Mouse (Mus musculus) heart, postnatal 0 days (tissue): ENCODE data around the gene 4632433K11Rik.

ENCODE experiments used
- CTCF ChIP-seq: IDR thresholded peaks from 2 replicates; pipeline ENCODE4 v1.5.1; 2016; ENCODE audit warnings: antibody characterized with exemption, control low read depth, low read depth
- EP300 ChIP-seq: IDR thresholded peaks from 2 replicates; pipeline ENCODE4 v1.6.1; 2016; ENCODE audit warnings: antibody characterized with exemption, low read depth

DNA sequence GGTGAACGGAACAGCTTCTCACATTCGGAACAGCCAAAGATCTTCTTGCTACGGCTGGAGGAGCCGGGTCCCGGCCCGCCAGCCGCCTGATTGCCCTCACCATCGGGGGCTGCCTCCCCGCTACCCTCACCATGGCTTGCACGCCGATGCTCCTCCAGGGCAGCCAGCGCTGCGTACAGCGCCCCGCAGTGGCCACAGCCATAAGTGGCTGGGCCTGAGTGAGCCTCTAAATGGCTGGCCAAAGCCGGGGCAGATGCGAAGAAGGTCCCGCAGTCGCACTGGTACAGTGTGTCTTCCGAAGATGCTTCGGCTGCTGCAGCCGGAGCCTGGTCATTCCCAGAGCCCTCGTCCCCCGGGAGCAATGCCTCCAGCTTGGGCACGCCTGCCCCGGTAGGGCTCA is 25.7 kb upstream of the 4632433K11Rik start:
- no peak for TF ChIP-seq CTCF
- no peak for TF ChIP-seq EP300
